Mouse (Mus musculus): Measurements from ENCODE around the gene Synj2bp. TPM values are rescaled to one million over a fixed set of nuclear protein-coding genes. Genes with fewer than 3 reads are reported as not detected.
"Not testable (repeated sequence)": the region's sequence is repeated elsewhere in the genome, so short reads cannot be mapped to it uniquely, and the experiment has no call there.

Gene Synj2bp
- polyA plus RNA-seq, 1 experiment from 2014 or later = 35.1 TPM

DNA sequence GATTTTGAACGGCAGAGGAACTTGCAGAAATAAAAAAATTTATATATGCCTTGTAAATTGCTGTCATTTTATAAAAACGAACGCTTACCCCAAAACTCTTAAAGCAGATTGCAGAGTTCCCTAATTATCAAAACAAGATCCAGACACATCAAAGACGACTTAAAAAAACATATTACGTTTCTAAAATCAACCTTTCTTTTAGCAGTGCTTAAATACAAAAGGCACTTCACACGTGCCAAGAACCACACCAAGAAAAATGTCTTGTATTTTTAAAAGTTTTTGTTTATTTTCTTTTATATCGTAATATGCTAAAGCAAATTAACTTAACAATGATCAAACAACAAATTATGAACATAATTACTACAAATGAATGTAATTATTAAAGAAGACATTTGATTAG, 48.5 kb downstream of the Synj2bp start:
- 6% methylated on average over 7 of the region's 7 CpGs for WGBS
- ATAC-seq (ENCODE audit: low FRiP score, low read depth) = no peak
- H3K27ac ChIP-seq (replicated peaks) = peak overlapping the region; percentile 93
- no peaks in the 10 kb centered on the region for H3K27me3 ChIP-seq
- H3K4me2 ChIP-seq (replicated peaks) = peak overlapping the region; percentile 65
- H3K9me3 ChIP-seq = no peaks in the 10 kb centered on the region
- peak overlapping the region; percentile 74 for H3K9ac ChIP-seq (replicated peaks)
- no peaks in the 10 kb centered on the region for H3K36me3 ChIP-seq
- 0 out of 2 replicates have a peak, but pooled peaks cover 3% of the 10 kb centered on the region for H3K4me1 ChIP-seq
- H3K4me3 ChIP-seq = peak overlapping the region; percentile 74

DNA sequence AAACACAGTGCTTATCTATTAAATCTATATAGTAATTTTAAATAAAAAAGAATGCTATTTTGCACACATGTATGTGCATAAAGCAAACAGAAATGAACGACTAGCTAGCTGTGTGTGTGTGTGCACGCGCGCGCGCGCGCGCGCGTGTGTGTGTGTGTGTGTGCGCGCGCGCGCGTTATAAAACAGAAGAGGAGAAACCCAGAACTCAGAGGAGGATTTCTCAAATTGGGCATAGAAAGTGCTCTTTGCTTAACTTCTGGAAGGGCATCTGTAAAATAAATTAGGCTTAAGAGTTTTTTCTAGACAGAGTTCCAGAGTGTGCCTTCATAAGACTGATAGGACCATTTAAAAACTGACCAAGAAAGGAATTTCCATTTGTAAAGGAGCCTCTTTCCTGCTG, 49.1 kb downstream of the Synj2bp start:
- Histone ChIP-seq H3K27me3 (no peaks in the 10 kb centered on the region), H3K4me1 (0 out of 2 replicates have a peak, but pooled peaks cover 3% of the 10 kb centered on the region), H3K27ac (replicated peaks) (no peak overlapping the region), H3K36me3 (no peaks in the 10 kb centered on the region), H3K9ac (replicated peaks) (peak overlapping the region; percentile 41; the same call in 1 of the 2 replicates), H3K4me3 (peak overlapping the region; percentile 74), H3K4me2 (replicated peaks) (peak overlapping the region; percentile 65), H3K9me3 (no peaks in the 10 kb centered on the region)
- no peak for ATAC-seq (ENCODE audit: low FRiP score, low read depth)
- WGBS = 31% methylated on average over 17 of the region's 17 CpGs

DNA sequence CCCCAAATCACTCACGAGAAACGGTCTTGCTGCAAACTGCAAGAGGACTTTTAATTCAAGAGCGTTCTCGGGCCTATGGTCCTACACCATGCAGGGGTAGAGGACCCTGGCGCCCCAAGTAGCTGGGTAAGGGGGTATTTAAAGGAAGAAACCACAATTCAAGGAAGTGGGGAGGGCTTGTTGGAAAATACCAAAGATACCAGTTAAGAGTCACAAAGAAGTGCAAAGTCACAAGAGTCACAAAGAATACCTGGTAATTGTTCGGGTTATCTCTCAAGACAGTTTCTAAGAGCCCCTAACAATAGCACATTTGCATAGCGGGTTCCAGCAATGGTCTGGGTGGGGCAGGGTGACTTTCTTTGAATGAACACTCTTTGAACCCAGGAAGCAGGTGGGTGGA, 73.7 kb downstream of the Synj2bp start:
- H3K36me3 ChIP-seq; ATAC-seq (ENCODE audit: low FRiP score, low read depth): not testable (repeated sequence)

More for the DNA sequence above, 73.7 kb downstream of the Synj2bp start:
- not testable (repeated sequence) for H3K4me3 ChIP-seq; H3K9ac ChIP-seq (replicated peaks); H3K4me1 ChIP-seq; H3K27ac ChIP-seq (replicated peaks); H3K27me3 ChIP-seq; H3K4me2 ChIP-seq (replicated peaks)
- peaks cover 10% of the 10 kb centered on the region for H3K9me3 ChIP-seq
- 96% methylated on average over 7 of the region's 7 CpGs for WGBS

Other genes with a start within 250 kb of the Synj2bp start
- gene Slc8a3, start 199.7 kb downstream of the Synj2bp start, polyA plus RNA-seq (2016; fragmentation: Nextera tagmentation; extraction: Ambion mirVana) = 1.8 and 2.6 TPM in 2 replicates
- 0.26 and 0.50 TPM in 2 replicates for gene Gm4787, start 153.4 kb downstream of the Synj2bp start, polyA plus RNA-seq (2016; fragmentation: Nextera tagmentation; extraction: Ambion mirVana)
- gene Adam4, start 111.0 kb downstream of the Synj2bp start, polyA plus RNA-seq (2016; fragmentation: Nextera tagmentation; extraction: Ambion mirVana) = 0.56 and 0.80 TPM in 2 replicates
- gene Cox16, start 47.8 kb downstream of the Synj2bp start, polyA plus RNA-seq (2016; fragmentation: Nextera tagmentation; extraction: Ambion mirVana) = 133 and 143 TPM in 2 replicates
- 26.2 and 34.3 TPM in 2 replicates for gene Gm20498, start within 50 bp of the Synj2bp start, polyA plus RNA-seq (2016; fragmentation: Nextera tagmentation; extraction: Ambion mirVana)
- 0.52 and 0.56 TPM in 2 replicates for gene Adam21, start 35.6 kb upstream of the Synj2bp start, polyA plus RNA-seq (2016; fragmentation: Nextera tagmentation; extraction: Ambion mirVana)
- gene Med6, start 62.1 kb upstream of the Synj2bp start, polyA plus RNA-seq (2016; fragmentation: Nextera tagmentation; extraction: Ambion mirVana) = 65.2 and 67.0 TPM in 2 replicates
- 3.5 and 5.2 TPM in 2 replicates for gene Ttc9, start 98.3 kb upstream of the Synj2bp start, polyA plus RNA-seq (2016; fragmentation: Nextera tagmentation; extraction: Ambion mirVana)
- 5.6 and 6.2 TPM in 2 replicates for gene Map3k9, start 248.3 kb upstream of the Synj2bp start, polyA plus RNA-seq (2016; fragmentation: Nextera tagmentation; extraction: Ambion mirVana)